Mouse (Mus musculus) Patski (cell line): ENCODE measurements at regions not wholly inside any gene's neighbourhood (a gene's known extent, or its start where the extent isn't known, plus 50 kb on each side); places are given as distances from the start of the nearest gene placed in this dataset.
A peak's percentile ranks its signal among the peaks of the same experiment; 100 is the strongest.

Experiments
- ATAC-seq: fragments of 100-300 bp; one replicate; pipeline ENCODE4 v1.8.0; 2021
- CTCF ChIA-PET: fragments of 350-600 bp; sonication (Branson Sonifier 250); formaldehyde crosslinking; loops from one replicate; lab custom pipeline; 2022; ENCODE audit warnings: inconsistent platforms; lab: Charles Lee
- POLR2A ChIA-PET: fragments of 350-600 bp; sonication (Branson Sonifier 250); formaldehyde crosslinking; loops from one replicate; lab custom pipeline; 2022; ENCODE audit warnings: antibody characterized with exemption, inconsistent platforms; lab: Charles Lee
- DNase-seq: peaks from one replicate; pipeline ENCODE4 v3.0.0-alpha.2; 2011; ENCODE audit warnings: low read depth, low spot score
- H3K27me3 ChIP-seq: fragments of 371-371 bp; one replicate; pipeline ENCODE4 v1.5.1; 2021
- CTCF ChIP-seq: fragments of 100-300 bp; IDR thresholded peaks from one replicate; pipeline ENCODE4 v1.5.1; 2021
- in situ Hi-C: fragments of 300-500 bp; cut with MboI; formaldehyde crosslinking; loops from 3 replicates; pipeline ENCODE4 v1.11.1; 2018; ENCODE audit warnings: low pct_unique_long_range_greater_than_20kb, mixed read lengths

DNA sequence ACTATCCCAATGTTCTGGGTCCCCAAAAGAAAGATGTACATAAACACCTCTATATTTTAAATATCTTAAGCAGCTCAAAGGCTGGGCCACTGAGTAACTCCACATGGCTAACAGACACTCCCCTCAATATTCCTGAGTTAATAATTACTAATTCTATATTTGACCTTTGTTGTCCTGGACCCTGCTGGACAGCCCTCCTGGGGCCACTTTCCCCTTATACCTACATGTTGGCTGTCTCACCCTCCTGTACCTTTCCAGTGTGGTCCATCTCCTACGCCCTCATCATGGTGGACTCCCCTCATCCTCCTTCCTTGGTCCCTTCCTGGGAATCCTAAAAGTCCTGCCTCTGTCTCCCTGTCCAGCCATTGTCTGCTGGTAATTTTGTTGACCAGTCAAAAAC lies 82.4 kb downstream of the Gm5294 start:
- in situ Hi-C loops: no loop called here
- CTCF ChIA-PET: interaction anchor here (1.6 kb wide), 1 partner anchor 16 kb away, joined by 3 read pairs; no protein-coding TSS in a partner anchor
- no peak for TF ChIP-seq CTCF
- POLR2A ChIA-PET: no interaction called here
- DNase-seq (no peak), ATAC-seq (no peak)
- no peaks in the 10 kb centered on the region for H3K27me3 ChIP-seq

DNA sequence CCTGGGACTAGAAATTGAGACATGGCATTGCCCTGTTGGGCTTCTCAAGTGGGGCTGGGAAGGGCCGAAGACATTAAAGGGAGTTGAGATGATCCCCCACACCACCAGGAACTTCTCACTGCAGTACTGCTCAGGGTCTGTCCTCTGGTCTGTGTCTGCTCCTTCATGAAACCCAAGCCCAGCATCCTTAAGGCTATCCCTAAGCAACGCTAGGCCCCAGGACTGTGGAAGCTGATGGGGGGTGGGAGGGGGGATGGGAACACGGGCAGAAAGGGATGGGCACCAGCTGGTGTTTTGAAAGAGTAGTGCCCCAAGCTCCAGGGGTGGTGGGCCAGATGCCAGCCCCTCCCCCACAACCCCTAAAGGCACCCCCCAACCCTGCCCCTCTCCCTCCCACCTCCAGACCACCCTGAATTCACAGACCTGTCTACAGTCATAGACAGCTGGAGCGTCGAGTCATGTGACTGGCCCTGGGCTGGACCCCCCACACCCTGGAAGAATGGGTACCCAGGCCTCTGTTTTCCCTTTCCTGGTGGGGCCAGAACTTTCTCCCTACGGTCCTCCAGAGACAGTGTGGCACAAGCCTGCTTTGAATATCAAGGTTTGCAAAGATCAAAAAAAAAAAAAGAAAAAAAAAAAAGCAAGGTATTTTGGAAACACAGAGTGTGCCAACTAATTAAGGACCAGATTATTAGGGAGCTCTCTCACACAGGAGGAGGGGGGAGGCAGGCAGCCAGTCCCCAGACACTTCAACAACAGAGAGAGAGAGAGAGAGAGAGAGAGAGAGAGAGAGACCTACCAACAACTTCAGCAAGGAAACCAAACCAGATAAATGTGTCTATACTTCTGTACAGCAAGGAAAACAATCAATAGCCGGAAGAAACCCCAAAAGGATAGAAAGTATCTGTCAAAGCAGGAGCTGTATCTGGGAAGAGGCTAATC lies 85.1 kb downstream of the Pdgfa start:
- no peaks in the 10 kb centered on the region for H3K27me3 ChIP-seq
- ATAC-seq (no peak), DNase-seq (no peak)
- TF ChIP-seq CTCF: no peak
- in situ Hi-C loops: no loop called here
- CTCF ChIA-PET: no interaction called here
- POLR2A ChIA-PET: interaction anchor here (0.6 to 0.9 kb wide), 3 partner anchors 20 to 60 kb away, joined by 3 to 5 read pairs (median 4); no protein-coding TSS in a partner anchor

DNA sequence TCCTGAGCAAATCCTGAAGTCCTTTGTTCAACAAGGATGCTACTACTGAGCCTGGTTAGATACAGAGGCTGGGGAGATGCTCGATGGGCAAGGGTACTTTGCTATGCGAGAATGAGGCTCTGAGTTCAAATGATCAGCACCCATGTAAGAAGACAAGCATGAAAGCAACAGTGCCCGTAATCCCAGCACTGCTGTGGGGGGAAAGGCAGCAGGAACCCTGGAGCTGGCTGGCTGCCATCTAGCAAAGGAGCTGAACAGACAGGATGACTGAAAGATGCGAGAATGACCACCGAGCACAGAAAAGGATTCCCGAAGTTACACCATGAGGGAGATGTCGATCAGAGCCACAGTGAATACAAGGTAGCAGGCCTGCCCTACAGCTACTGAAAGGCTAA lies 84.5 kb downstream of the Pdgfa start:
- ChIA-PET CTCF (no interaction called here), POLR2A (interaction anchor here (0.7 to 0.9 kb wide), 2 partner anchors 24 to 59 kb away, joined by 4 to 5 read pairs; no protein-coding TSS in a partner anchor)
- in situ Hi-C loops: no loop called here
- no peak for DNase-seq
- H3K27me3 ChIP-seq: no peaks in the 10 kb centered on the region
- no peak for ATAC-seq
- no peak for TF ChIP-seq CTCF

DNA sequence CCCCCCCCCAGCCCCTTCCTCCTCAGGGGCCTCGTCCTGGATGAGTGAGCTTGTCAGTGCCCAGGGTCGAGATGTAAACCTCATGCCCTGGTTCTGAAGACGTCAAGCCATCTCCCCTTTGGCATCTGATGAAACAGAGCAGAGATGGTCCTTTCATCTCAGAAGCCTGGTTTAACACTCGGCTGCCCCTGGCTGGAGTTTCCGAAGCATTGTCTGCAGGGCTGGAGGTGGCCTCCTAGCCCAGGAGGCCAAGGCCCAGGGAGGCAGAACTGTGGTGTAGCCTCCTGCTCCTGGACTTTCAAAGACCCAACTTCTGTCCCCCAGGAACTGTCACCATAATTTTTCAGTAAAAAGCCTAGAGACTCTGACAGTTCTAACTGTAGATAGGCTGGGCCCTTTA lies 82.1 kb downstream of the Pdgfa start:
- no peak for DNase-seq
- CTCF ChIA-PET: interaction anchor here (1.3 kb wide), 1 partner anchor 172 kb away, joined by 3 read pairs; no protein-coding TSS in a partner anchor
- in situ Hi-C loops: no loop called here
- TF ChIP-seq CTCF: no peak
- no peaks in the 10 kb centered on the region for H3K27me3 ChIP-seq
- peak; percentile 48 for ATAC-seq
- POLR2A ChIA-PET: no interaction called here

DNA sequence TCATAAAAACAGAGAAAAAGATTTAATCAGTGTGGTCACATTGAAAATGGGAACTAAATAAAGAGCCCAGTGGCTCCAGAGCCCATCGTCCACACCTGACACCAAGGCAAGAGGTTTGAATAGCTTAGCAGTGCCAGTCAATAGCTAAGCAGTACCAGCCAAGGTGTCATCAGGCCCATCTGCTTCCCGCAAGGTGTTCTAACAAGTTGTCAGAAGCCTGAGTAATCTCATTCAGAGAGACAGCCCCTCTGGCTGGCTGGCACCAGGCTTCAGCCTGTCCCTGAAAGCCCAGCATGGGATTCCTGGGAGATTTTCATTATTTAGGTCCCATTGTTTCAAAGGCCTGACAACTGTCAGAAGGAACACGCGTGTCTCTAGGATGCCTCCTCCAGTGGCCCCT lies 81.7 kb downstream of the Pdgfa start:
- TF ChIP-seq CTCF: no peak
- CTCF ChIA-PET: interaction anchor here (1.3 kb wide), 1 partner anchor 172 kb away, joined by 3 read pairs; no protein-coding TSS in a partner anchor
- ATAC-seq (no peak), DNase-seq (no peak)
- in situ Hi-C loops: no loop called here
- POLR2A ChIA-PET: no interaction called here
- no peaks in the 10 kb centered on the region for H3K27me3 ChIP-seq

DNA sequence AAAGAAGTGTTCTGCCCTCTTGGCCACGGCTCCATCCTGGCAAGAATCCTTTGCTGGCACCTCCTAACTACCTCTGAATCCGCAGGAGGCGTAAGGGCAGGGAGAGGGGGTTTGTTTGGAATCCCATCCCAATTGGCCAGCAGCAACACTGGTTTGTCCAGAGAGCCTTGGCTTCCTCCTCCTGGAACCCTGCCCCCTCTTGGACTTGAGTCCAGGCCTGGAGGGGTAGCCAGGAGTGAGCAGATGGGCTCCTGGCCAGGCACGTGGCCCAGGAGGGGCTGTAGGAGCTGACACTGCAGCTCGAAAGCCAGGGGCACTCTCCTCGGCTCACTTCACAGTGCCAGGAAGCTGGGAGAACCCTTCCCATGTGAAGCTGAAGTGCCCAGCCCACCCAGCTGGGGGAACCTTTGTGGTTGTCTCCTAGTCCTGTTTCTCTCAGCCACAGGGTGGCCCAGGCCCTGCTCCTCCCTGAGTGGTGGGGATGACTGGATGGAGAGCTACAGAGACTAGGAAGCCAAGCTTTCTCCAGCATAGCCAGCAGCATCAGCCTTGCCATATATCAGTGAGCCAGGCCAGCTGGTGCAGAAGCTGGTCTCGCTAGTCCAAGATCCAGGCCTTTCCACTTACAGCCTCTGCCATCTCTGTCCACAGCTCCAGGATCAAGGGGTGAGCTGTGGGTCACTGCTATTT lies 76.9 kb downstream of the Pdgfa start:
- in situ Hi-C loops: no loop called here
- ATAC-seq: peak; percentile 24
- CTCF ChIA-PET: interaction anchor here (1.0 to 1.4 kb wide), 2 partner anchors 8 to 63 kb away, joined by 3 to 4 read pairs; no protein-coding TSS in a partner anchor

DNA sequence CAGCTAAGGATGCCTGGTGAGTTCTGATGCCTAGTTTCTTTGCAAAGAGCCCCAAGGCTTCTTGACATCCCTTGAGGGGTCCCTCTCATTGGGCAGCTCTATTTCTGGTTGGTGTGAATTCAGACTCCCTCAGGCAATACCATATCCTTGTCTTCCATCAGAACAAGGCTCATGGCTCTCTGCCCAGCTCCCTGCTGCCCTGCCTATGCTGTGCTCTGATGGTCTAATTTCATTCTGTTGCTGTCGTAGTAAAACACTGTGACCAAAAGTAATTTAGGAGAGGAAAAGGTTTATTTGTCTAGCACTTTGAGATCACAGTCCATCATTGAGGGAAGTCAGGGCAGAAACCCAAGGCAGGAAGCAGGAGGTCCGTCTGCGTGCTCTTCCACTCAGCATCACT lies 75.1 kb downstream of the Pdgfa start:
- in situ Hi-C loops: no loop called here
- no peak for TF ChIP-seq CTCF
- ATAC-seq: no peak
- no peak for DNase-seq
- POLR2A ChIA-PET: no interaction called here
- H3K27me3 ChIP-seq: no peaks in the 10 kb centered on the region
- CTCF ChIA-PET: interaction anchor here (1.2 kb wide), 1 partner anchor 27 kb away, joined by 3 read pairs; no protein-coding TSS in a partner anchor

More for the DNA sequence above, 76.9 kb downstream of the Pdgfa start:
- no peak for TF ChIP-seq CTCF
- POLR2A ChIA-PET: no interaction called here
- no peaks in the 10 kb centered on the region for H3K27me3 ChIP-seq
- DNase-seq: no peak
